Mouse (Mus musculus): ENCODE measurements around the gene Gm28729.
"Not testable (repeated sequence)": the region's sequence is repeated elsewhere in the genome, so short reads cannot be mapped to it uniquely, and the experiment has no call there.

Gm28729 gene

DNA sequence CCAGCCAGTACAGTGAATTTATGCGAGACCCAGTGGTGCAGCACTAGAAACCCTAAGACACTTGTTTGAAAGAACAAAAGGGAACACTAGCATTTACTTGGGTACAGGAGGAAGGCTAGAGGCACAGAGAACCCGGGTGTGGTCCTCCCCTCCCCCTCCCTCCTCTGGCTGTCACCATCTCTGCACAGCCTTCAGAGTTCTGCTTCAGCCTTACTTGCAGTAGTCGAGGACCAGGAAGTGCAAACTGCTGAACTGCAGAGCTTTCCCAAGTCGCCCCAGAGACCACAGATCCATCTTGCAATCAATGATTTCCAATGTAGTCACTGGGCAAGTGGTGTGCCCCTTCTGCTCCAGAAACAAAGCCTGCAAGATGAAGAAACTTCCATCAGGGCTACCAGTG is 7.6 kb downstream of the Gm28729 start:
- DNase-seq = no peak

DNA sequence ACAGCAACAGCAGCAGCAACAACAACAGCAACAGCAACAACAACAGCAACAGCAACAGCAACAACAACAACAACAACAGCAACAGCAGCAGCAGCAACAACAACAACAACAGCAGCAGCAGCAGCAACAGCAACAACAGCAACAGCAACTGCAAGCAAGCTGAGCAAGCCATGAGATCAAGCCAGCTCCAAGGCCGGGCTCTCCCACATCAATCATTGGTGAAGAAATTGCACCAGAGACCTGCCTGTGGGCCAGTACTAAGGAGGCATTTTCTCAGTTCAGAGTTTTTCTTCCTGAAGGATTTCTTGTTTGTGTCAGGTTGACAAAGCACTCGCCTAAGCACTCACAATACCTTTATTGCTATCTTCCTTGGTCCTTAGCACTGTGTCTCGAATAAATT is 8.3 kb downstream of the Gm28729 start:
- no peak for DNase-seq

- DNase-seq = no peak
Measured at GRCm38 (mm10) chr9:96515737-96516136, 9.3 kb downstream of the Gm28729 start.

- no peak for DNase-seq
Measured at GRCm38 (mm10) chr9:96514278-96514677, 10.8 kb downstream of the Gm28729 start.

- DNase-seq = no peak
Measured at GRCm38 (mm10) chr9:96506011-96506498, 19.0 kb downstream of the Gm28729 start.

DNA sequence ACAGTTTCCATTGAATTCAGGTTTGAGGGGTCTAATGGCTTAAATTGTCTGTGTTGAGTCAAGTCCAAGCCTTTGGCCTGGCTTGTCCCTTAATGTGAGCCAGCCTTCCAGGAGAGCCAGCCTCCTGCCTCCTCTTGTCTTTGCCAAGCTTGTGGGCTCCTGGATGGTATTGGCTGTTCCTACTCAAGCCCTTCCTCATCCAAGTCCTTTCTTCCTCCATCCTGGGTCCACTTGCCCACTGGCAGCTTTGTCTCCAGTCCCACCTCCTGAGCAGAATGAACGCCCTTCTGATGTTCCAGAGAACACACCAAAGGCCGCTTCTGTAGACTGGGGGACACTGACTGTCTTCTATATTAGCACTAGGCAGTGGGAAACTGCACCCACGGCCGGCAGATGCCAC is 19.9 kb downstream of the Gm28729 start:
- no peak for DNase-seq

GRCm38 (mm10) chr9:96504116-96504895 is 20.8 kb downstream of the Gm28729 start:
- no peak for DNase-seq

DNA sequence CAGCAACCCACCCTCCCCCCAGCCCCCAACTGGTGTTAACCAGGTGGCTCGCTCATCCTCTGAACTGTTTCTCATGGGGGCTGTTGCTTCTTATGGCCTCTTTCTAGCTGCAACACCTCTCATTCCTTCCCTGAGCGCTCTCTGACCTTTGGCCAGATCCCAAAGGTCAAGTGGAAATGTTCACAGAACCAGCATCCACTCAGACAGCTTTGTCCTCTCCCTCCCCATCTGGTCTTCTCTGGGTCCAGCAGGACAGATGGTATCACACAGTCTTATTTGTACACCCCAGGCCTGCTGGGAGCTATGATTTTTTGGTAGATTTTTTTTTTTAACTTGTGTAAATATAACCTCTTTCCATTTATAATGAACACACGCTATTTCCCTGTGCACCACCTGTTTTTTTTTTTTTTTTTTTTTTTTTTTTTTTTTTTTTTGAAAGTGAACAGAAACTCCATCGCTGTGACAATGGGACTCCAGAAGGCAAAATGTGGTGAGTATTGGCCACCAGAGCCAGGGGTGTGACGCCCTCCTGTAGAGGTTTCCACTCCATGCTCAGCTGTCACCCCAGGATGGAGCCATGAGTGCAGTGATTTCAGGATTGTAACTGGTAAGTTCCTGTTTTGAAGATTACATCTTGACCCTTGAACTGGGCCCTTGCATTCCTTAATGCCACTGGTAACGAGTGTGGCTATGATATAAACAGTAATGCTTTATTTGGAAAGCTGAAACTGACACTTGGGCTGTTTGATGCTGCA is 22.0 kb downstream of the Gm28729 start:
- no peak for DNase-seq

DNA sequence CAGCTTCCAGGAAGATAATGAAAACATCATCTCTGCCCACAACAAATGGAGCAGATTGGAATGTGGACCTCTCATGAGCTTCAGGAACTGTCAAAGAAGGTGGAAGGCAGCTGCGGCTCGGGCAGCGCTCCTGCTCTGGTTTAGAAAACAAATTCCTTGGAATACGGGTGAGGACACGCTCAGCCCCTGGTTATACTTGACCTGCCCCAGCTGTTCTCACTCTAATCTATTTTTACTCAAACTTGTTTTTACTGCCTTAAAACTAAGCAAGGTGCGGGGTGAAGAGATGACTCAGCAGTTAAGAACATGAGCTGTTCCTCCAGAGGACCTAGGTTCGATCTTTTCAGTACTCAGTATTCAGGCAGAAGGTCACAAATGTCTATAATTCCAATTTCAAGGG is 23.8 kb downstream of the Gm28729 start:
- no peak for DNase-seq

- no peak for DNase-seq
Measured at GRCm38 (mm10) chr9:96493212-96493611, 31.9 kb downstream of the Gm28729 start.

GRCm38 (mm10) chr9:96491810-96492209 is 33.3 kb downstream of the Gm28729 start:
- peak; percentile 8 to 57 for DNase-seq

DNA sequence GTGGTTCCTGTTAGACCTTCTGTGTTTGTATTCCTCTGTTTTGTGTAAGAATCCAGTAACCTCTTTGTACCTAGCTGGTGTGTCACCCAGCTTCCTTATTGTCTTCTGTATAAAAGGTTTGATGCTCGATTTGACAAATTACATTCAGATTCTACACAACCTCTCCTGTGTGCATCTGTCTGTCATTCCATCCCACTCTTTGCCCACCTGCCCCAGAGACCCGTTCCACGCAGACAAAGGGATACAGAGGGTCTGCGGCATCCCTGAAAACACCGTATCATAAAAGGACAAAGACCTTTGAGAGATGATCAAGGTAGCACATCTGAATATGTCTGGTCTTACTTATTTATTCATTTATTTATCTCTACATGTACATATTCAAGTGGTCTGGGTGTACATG is 37.2 kb downstream of the Gm28729 start:
- DNase-seq = not testable (repeated sequence)

DNA sequence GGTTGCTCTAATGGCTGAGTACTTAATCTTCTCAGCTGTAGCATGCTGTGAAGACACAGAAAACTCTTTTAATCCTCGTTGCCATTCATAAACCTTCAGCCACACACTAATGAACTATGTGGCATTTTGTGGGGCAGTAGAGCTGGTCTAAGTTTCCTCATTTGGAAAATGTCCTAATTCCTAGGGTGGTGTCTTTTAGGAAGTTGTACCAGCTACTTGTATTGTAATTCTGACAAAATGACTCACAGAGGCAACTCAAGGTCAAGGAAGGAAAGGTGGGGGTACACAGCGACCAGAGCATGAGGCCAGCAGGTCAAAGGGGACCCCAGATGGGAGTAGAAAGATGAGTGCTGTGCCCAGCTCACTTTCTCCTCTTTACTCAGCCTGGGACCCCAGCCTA is 41.4 kb downstream of the Gm28729 start:
- no peak for DNase-seq

- no peak for DNase-seq
Measured at GRCm38 (mm10) chr9:96483028-96483427, 42.0 kb downstream of the Gm28729 start.

DNA sequence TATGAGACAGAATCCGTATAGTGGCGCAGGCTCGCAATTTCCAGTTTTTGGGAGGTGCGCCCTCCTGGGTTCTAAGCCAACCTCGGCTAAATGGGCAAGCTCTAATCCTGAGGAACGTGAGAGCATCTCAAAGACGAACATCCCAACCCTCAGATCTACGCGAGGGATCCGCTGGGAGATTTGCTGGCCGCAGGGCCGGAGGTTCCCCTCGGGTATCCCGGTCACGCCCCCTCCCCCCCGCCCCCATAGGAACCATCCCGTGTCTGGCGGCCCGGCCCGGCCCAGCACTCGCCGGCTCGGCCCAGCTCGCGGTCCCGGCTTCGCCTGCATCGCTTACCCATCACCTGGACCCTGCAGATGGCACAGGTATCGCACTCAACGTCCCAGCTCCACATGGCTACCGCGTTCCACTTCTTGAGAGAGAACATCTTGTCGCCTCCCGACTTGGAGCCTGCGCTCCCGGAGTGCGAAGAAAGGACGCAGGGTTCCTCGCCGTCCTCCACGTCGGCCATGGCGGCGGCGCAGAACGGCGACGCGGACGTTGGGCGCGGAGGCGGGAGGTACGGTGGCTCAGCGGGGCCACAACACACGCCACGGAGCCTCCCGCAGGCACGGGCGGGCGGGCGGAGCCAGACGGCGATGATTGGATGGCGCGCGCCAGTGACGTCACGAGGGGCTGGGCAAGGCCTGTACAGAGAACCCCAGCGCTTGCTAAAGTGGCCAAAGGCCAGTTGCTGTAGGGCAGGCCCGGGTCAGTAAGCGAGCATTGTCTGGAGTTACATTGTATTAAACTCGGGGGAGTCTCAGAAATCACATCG is 46.8 kb downstream of the Gm28729 start, which contains the start of gene Rnf7:
TSS of gene Rnf7 (minus strand) at position 605 of the 818 bp plus-strand sequence.
- DNase-seq = peak; percentile 95 to 98

DNA sequence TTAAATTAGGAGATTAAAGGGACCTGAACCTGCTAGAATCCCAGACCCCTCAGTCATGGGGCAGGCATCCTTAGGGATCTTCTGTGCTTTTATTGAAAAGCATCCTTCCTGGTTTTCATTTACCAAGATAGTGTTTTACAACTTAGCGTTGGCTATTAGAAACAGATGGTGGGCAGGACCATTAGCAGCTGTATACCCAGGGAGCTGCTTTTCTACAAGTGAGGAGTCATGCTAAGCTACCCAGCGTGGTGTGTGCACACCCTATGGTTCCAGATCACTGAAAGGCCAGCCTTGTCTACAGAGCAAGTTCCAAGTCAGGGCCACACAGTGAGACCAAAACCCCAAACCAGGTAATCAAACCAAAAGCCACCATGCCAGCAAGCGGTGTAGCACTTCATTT is 52.7 kb downstream of the Gm28729 start:
- DNase-seq = no peak

GRCm38 (mm10) chr9:96471681-96472080 is 53.4 kb downstream of the Gm28729 start:
- not testable (repeated sequence) for DNase-seq

DNA sequence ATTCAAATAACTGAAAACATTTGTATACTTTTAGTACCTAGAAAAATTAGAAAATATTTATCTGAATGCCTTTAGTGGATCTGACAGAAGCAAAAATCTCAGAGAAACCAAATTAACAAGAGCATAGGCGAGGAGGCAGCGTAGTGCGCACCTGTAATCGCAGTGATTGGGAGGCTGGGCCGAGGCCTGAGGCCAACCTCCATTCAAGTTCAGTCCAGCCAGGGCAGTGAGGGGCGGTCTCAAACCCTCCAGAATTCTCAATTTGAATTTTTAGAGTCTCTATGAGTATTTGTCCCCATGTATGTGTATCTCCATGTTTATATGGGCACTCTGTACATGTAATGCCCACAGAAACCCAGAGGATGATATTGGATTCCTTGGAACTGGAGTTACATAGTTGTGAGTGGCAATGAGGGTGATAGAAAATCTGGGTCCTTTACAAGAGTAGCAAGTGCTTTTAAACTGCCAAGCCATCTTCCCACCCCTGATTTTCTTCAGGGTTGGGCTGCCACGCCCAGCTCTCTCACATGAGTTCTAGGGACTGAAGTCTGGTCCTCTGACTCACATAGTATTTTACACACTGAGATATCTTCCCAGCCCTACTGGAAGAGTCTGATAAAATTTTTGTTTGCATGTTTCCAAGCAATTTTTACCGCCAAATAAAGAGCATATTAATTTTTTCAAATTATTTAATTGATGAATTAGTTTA is 54.6 kb downstream of the Gm28729 start:
- no peak for DNase-seq

- DNase-seq = no peak
Measured at GRCm38 (mm10) chr9:96469556-96470265, 55.4 kb downstream of the Gm28729 start.

- DNase-seq = no peak
Measured at GRCm38 (mm10) chr9:96463708-96464107, 61.4 kb downstream of the Gm28729 start.

- no peak for DNase-seq
Measured at GRCm38 (mm10) chr9:96461607-96462006, 63.5 kb downstream of the Gm28729 start.
